Mouse (Mus musculus): ENCODE results near the gene Cds1.

DNA sequence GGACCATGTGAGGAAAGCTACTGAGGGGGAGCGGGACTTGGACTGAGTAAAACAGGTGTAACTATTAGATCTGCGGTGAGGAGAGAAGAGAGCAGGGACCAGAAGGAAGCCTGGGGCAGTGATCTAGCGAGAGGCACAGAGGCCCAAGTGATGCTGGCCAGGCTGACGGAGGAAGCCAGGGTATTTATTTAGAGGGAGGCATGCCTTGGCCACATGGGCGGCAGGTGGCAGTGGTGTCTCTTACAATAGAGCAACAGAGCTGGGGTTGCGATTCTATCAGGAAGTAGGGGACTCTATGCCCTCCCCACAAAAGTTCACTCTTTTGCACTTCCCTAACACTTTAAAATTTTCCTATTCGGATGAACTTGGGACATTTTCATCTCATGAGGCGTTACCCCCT lies 97.7 kb downstream of the Cds1 start:
- no peak for TF ChIP-seq CTCF (IDR thresholded peaks at IDR 0.05; ENCODE audit: insufficient read depth, low read length)
- no peak for TF ChIP-seq POLR2A (IDR thresholded peaks at IDR 0.05; ENCODE audit: borderline replicate concordance, extremely low read depth, low read depth, low read length)
